Mouse (Mus musculus): ENCODE data around the gene Pappa.

Gene Pappa

GRCm38 (mm10) chr4:65166288-65166835, 42.4 kb downstream of the Pappa start:
- no peak for DNase-seq (ENCODE audit: low spot score)

- no peak for DNase-seq (ENCODE audit: low spot score)
Measured at GRCm38 (mm10) chr4:65174505-65174904, 50.5 kb downstream of the Pappa start.

DNA sequence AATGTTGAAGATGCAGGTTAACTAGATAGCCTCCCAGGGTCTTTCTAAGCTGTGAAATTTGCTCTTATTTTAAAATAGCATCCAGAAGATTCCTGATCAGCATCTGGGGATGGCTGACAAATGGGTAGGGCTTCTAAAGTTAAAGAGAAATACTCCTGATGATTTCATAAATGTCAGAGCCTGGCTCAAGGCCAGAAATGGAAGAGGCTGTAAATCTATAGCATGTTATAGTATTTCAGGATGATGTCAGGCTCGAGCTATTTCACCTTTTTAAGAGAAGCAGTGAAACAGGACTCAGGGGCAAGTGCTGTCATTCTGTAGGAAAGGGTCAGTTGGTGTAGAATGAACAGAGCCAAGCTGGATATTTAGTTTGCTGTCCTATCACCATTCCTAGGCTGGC, 54.2 kb downstream of the Pappa start:
- no peak for DNase-seq (ENCODE audit: low spot score)

GRCm38 (mm10) chr4:65187236-65187635, 63.3 kb downstream of the Pappa start:
- no peak for DNase-seq (ENCODE audit: low spot score)

GRCm38 (mm10) chr4:65187716-65188115, 63.7 kb downstream of the Pappa start:
- DNase-seq (ENCODE audit: low spot score): no peak

DNA sequence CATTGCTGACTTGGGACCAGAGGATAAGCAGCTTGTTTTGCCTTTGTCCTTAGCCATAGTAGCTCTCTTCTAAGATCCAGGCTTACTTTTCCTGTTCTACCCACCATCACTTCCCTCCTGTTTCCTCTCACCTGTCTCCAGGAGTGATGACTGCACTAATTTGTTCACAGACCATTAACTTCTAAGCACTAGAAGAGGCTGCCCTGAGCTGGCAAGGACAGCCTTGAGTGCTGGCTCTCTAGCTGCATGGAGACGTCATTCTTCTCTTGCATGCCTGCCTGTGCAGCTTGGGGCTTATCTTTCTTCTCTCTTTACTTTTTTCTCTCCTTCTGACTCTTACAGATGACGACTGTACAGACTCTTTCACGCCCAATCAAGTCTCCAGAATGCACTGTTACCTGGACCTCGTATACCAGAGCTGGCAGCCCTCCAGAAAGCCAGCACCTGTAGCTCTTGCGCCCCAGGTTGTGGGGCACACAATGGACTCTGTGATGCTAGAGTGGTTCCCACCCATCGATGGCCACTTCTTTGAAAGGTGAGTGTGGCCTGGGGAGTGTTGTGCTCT, 65.0 kb downstream of the Pappa start:
- no peak for DNase-seq (ENCODE audit: low spot score)

DNA sequence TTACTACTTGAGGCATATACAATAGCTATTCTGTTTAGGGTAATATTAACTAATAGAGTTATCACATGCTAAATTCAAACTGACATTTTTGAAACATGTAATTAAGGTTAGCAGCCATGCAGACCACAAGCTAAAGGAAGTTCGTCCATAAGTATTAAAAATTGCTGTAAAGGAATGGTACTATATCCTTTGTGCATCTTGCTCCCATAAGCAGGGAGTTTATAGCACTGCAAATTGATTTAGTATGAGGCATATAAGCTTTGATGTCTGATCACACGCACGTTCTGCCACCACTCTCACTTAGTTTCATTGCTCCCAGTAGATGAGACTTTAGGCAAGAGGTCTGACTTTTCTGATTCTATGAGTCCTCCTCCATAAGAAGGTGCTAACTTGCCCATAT, 68.8 kb downstream of the Pappa start:
- no peak for DNase-seq (ENCODE audit: low spot score)

GRCm38 (mm10) chr4:65195971-65196370, 72.0 kb downstream of the Pappa start:
- DNase-seq (ENCODE audit: low spot score): no peak

DNA sequence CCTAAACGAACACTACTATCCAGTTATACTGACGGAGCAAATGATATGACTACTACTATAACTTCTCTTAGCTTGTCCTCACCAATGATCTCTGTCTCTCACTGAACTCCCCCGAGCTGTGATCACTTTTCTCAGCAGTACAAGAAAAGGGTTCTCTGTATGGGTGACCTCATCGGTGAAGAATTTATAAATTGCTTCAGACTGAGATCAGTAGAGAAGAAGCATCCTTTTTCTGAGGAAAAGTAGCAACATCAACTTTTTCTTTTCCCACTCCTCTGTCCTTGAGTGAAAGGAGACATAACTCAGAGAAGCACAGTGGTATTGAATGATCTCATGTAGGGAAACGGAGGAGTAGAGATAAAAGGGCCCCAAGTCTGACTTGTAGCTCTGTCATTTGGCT, 79.7 kb downstream of the Pappa start:
- no peak for DNase-seq (ENCODE audit: low spot score)

DNA sequence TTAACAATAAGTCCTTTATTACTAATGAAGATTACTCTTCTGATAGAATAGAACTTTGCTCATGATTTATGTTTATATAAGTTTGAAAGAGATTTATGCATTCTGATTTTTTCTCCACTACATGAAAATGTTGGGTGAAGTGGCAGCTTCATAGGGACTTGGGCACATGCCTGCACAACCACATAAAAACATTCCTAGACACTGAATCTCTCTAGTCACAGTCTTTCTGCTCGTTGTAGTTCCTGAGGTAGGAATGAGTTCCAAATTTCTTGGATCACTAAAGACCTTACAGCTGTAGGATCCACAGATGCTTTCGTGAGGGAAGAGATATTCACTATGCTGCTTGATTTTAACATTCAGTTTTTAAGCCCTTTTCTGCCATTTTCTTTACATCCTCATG, 81.5 kb downstream of the Pappa start:
- no peak for DNase-seq (ENCODE audit: low spot score)

GRCm38 (mm10) chr4:65209369-65210015, 85.5 kb downstream of the Pappa start:
- DNase-seq (ENCODE audit: low spot score): no peak

DNA sequence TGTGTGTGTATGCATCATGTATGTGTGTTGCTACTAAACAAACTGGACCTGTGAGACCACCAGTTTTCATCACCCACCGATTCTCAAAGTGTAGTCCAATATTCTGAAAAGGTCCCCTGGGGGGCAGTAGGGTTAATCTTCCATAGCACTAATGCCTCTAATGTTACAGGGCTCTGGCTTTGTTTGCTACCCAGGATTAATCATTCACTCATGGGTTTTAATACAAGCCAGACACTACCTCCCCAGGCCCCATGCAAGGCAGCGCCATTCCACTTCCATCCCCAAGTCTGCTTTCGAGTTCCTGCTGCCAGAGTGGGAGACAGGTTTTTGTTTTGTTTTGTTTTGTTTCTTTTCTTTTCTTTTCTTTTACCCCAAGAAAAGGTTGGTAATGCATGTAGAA, 92.7 kb downstream of the Pappa start:
- DNase-seq (ENCODE audit: low spot score): peak; percentile 37

GRCm38 (mm10) chr4:65217651-65218364, 93.8 kb downstream of the Pappa start:
- DNase-seq (ENCODE audit: low spot score): peak; percentile 44

DNA sequence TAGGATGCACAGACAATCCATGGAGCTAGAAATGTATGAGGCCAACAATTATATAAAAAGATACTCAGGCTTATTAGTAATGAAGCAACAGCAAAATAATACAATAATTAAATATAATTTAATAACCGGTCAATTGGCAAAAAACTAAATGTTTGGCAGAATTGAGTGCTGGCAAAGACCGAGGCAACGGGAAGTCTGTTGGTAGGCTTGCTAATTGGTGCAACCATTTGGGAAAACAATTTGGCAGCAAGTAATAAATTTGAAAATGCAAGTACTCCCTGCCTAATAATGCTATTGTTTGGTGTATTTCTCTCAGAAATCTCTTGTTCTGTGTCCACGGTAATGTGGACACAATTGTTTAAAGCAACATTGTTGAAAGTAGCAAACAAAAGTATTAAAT, 99.9 kb downstream of the Pappa start:
- DNase-seq (ENCODE audit: low spot score): no peak

GRCm38 (mm10) chr4:65238540-65238998, 114.6 kb downstream of the Pappa start:
- peak; percentile 68 for DNase-seq (ENCODE audit: low spot score)

- peak; percentile 55 for DNase-seq (ENCODE audit: low spot score)
Measured at GRCm38 (mm10) chr4:65242434-65242931, 118.5 kb downstream of the Pappa start.

- peak; percentile 85 for DNase-seq (ENCODE audit: low spot score)
Measured at GRCm38 (mm10) chr4:65243245-65243644, 119.3 kb downstream of the Pappa start.

- DNase-seq (ENCODE audit: low spot score): peak; percentile 54
Measured at GRCm38 (mm10) chr4:65245015-65245414, 121.0 kb downstream of the Pappa start.

GRCm38 (mm10) chr4:65245440-65245839, 121.5 kb downstream of the Pappa start:
- peak; percentile 82 for DNase-seq (ENCODE audit: low spot score)

- peak; percentile 75 for DNase-seq (ENCODE audit: low spot score)
Measured at GRCm38 (mm10) chr4:65252193-65252592, 128.2 kb downstream of the Pappa start.

GRCm38 (mm10) chr4:65254073-65254472, 130.1 kb downstream of the Pappa start:
- no peak for DNase-seq (ENCODE audit: low spot score)

DNA sequence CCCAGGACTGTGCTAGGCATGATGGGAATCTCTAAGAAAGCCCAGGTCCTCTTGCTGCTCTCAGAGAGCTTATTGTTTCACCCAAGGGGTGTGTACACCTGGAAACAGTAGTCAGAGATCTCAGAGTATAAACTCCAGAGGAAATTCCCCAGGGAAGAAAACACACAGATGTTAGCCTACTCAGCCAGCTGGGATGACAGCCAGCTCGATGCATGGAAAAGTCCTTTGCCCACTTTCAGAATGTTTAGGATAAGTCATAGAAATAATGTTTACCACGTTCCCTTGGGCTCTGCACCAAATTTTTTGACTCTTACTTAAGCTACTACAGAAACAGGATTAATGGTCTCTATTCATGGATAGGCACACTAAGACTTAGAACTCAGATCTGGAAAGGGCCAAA, 143.1 kb downstream of the Pappa start:
- no peak for DNase-seq (ENCODE audit: low spot score)

DNA sequence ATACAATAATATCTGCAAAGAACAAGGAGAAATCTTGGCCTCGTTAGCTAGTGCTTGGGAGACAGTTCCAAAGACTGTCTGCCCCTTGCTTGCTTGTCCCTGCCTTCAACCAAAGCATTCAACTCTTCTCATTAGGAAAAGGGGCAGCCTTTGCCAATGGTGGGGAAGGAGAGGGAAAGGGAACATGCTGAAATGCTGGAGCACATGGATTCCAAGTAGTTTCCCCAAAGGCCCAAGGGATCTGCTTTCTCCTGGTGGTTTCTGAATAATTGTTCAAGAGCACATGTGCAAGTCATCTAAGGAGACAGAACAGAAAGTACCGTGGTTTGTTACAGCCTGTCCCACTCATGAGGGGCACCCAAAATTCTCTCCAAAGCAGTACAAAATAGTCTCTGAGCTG, 146.0 kb downstream of the Pappa start:
- no peak for DNase-seq (ENCODE audit: low spot score)
